Mouse (Mus musculus): ENCODE measurements around the gene Gm3448.
"Not testable (repeated sequence)": the region's sequence is repeated elsewhere in the genome, so short reads cannot be mapped to it uniquely, and the experiment has no call there.

GRCm38 (mm10) chr17:15009706-15010413 is 31.5 kb downstream of the Gm3448 start, which contains the start of gene Gm3435:
- TF ChIP-seq CTCF, POLR2A (IDR thresholded peaks at IDR 0.05; ENCODE audit: insufficient read depth, low read depth, low read length): not testable (repeated sequence)

All from olfactory bulb, adult 2 months (tissue).